Mouse (Mus musculus) forebrain, embryonic 16.5 days (tissue): ENCODE data around the gene Ifna4. TPM values are rescaled to one million over a fixed set of nuclear protein-coding genes. Genes with fewer than 3 reads are reported as not detected.

Source experiments
- ATAC-seq: fragments of 200-750 bp; cut with Nextera tagmentation; 2 replicates; pipeline ENCODE4 v1.8.0; 2017; ENCODE audit warnings: mild to moderate bottlenecking, moderate library complexity
- H3K27ac ChIP-seq: fragments of 300-500 bp; sonication (generic); 2 replicates; pipeline ENCODE4 v1.5.1; 2014; ENCODE audit warnings: low read length, control low read depth
- H3K27me3 ChIP-seq: fragments of 300-500 bp; sonication (generic); replicated peaks from 2 replicates; pipeline ENCODE4 v1.6.1; 2014; ENCODE audit warnings: low read length; ENCODE audit not compliant: control insufficient read depth, insufficient read depth
- H3K36me3 ChIP-seq: fragments of 300-500 bp; sonication (generic); 2 replicates; pipeline ENCODE4 v1.6.1; 2014; ENCODE audit not compliant: control insufficient read depth, insufficient read depth
- H3K4me1 ChIP-seq: fragments of 300-500 bp; sonication (generic); replicated peaks from 2 replicates; pipeline ENCODE4 v1.6.1; 2014; ENCODE audit warnings: low read length; ENCODE audit not compliant: control insufficient read depth, insufficient read depth
- H3K4me2 ChIP-seq: fragments of 300-500 bp; sonication (generic); 2 replicates; pipeline ENCODE4 v1.6.1; 2014; ENCODE audit warnings: mild to moderate bottlenecking, low read length, control low read depth
- H3K4me3 ChIP-seq: fragments of 300-500 bp; sonication (generic); replicated peaks from 2 replicates; pipeline ENCODE4 v1.5.1; 2014; ENCODE audit warnings: mild to moderate bottlenecking, low read length, control low read depth
- H3K9ac ChIP-seq: fragments of 300-500 bp; sonication (generic); replicated peaks from 2 replicates; pipeline ENCODE4 v1.6.1; 2014; ENCODE audit warnings: low read depth, low read length, control low read depth
- H3K9me3 ChIP-seq: fragments of 300-500 bp; sonication (generic); 2 replicates; pipeline ENCODE4 v1.6.1; 2016; ENCODE audit warnings: low read length; ENCODE audit not compliant: control insufficient read depth
- WGBS: fragments of 180-500 bp; shearing (Covaris S2); extraction: QIAGEN DNeasy Blood & Tissue Kit; methylation state at CpG from one replicate; pipeline ENCODE4 v1.1.7; 2014; 5-methylcytosine and 5-hydroxymethylcytosine counted together
- polyA plus RNA-seq: library from polyadenylated mRNA; unstranded; fragments of >200 nt; fragmentation: Nextera tagmentation; extraction: Ambion mirVana; gene quantifications from 2 replicates; pipeline ENCODE4 v1.2.1, GENCODE M21; 2015

The Ifna4 gene
- polyA plus RNA-seq, 1 experiment from 2014 or later: not detected

DNA sequence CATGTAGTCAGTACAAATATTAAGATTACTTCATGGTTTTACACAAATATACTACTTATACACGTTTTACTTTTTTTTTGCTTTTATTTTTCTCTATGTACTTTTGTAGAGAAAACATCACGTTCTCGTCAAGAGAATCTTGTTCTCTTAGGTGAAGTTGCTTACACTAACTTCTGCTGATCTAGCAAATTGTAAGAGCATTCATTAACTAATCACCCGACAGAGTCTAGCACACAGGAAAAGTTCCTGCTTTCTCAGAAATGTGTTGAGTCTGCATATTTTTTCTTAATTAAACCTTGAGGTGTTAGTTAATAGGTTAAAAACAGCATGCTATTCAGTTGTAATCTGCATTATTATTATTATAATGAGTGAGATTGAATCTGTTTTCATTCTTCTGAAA is 37.1 kb downstream of the Ifna4 start:
- Histone ChIP-seq H3K9me3 (no peaks in the 10 kb centered on the region), H3K4me3 (no peak overlapping the region), H3K4me2 (no peak overlapping the region), H3K27me3 (no peaks in the 10 kb centered on the region), H3K27ac (no peak overlapping the region), H3K9ac (no peak overlapping the region), H3K36me3 (no peaks in the 10 kb centered on the region), H3K4me1 (no peaks in the 10 kb centered on the region)
- no peak for ATAC-seq
- 64% methylated on average over 4 of the region's 4 CpGs for WGBS

DNA sequence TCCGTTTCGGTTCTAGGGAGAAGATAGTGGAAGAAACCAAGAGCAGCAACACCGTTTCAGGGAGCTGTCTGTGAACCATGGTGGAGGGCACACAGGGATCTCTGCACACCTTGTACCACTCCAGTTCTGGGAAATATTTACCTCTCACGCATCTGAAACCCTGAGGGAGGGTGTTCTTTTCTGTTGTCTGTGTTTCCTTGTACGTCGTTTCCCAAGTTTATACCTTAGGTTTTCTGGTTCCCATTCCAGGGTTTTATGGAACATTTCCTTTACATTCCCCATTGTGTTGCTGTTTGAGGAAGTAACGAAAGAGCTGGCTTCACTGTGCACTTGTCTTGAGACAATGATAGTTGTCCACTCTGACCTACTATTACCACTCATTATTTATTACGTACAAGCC is 38.4 kb downstream of the Ifna4 start, which contains the start of gene Ifne:
TSS of gene Ifne (minus strand) at position 101 of the 400 bp plus-strand sequence.
- H3K9ac ChIP-seq: no peak within 1 kb of the TSS
- ATAC-seq: no peak
- 86% methylated on average over 8 of the region's 8 CpGs for WGBS

DNA sequence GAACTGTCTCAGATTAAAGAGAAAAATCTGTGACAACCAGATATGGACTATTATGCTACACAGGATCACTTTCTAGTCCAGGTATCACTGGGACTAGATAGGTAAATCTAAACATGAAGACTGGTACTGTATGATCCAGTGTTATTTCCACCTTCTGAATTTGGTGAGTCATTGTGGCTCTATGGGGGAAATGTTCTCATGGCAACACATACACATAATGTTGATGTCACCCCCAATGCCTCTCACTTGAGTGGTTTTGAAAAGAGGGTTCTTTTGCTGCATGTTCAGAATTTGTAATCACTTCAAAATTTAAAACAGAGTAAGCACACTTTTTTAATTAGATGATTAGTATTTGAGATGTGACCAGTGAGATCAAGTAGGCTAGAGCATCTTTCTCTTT is 46.6 kb downstream of the Ifna4 start:
- H3K27ac ChIP-seq: no peak overlapping the region
- no peak overlapping the region for H3K4me2 ChIP-seq
- H3K4me1 ChIP-seq: no peaks in the 10 kb centered on the region
- no peak overlapping the region for H3K4me3 ChIP-seq
- no peak for ATAC-seq
- H3K27me3 ChIP-seq: no peaks in the 10 kb centered on the region
- H3K36me3 ChIP-seq: no peaks in the 10 kb centered on the region
- H3K9me3 ChIP-seq: no peaks in the 10 kb centered on the region
- H3K9ac ChIP-seq: no peak overlapping the region

More for the DNA sequence above, 38.4 kb downstream of the Ifna4 start, which contains the start of gene Ifne:
- Histone ChIP-seq H3K27ac (no peak within 1 kb of the TSS), H3K36me3 (no peaks in the 10 kb centered on the region), H3K4me3 (no peak within 1 kb of the TSS), H3K27me3 (no peaks in the 10 kb centered on the region), H3K9me3 (no peaks in the 10 kb centered on the region), H3K4me2 (no peak within 1 kb of the TSS), H3K4me1 (no peaks in the 10 kb centered on the region)

Other genes with a start within 250 kb of the Ifna4 start
- not detected in 2 replicates for gene Ifna9, start 249.5 kb upstream of the Ifna4 start, polyA plus RNA-seq
- not detected in 2 replicates for gene Ifna12, start 238.5 kb upstream of the Ifna4 start, polyA plus RNA-seq
- gene C87499, start 207.4 kb upstream of the Ifna4 start, polyA plus RNA-seq: not detected in 2 replicates
- gene Ifna13, start 197.4 kb upstream of the Ifna4 start, polyA plus RNA-seq: not detected in 2 replicates
- gene Ifna16, start 164.9 kb upstream of the Ifna4 start, polyA plus RNA-seq: not detected in 2 replicates
- not detected in 2 replicates for gene Ifna2, start 157.9 kb upstream of the Ifna4 start, polyA plus RNA-seq
- not detected in 2 replicates for gene Ifnab, start 150.5 kb upstream of the Ifna4 start, polyA plus RNA-seq
- gene Gm26566, start 120.1 kb upstream of the Ifna4 start, polyA plus RNA-seq: 1.2 and 1.4 TPM in 2 replicates
- 122 and 135 TPM in 2 replicates for gene Klhl9, start 119.4 kb upstream of the Ifna4 start, polyA plus RNA-seq
- gene Gm13271, start 87.0 kb upstream of the Ifna4 start, polyA plus RNA-seq: not detected in 2 replicates
- gene Gm13283, start 81.7 kb upstream of the Ifna4 start, polyA plus RNA-seq: 0.16 TPM in 1 of 2 replicates, not detected in the other
- gene Gm13290, start 68.0 kb upstream of the Ifna4 start, polyA plus RNA-seq: 0.46 TPM in 1 of 2 replicates, not detected in the other
- gene Gm13289, start 64.9 kb upstream of the Ifna4 start, polyA plus RNA-seq: not detected in 2 replicates
- gene Gm13272, start 62.0 kb upstream of the Ifna4 start, polyA plus RNA-seq: not detected in 2 replicates
- gene Ifnz, start 59.7 kb upstream of the Ifna4 start, polyA plus RNA-seq: not detected in 2 replicates
- gene Gm13276, start 56.2 kb upstream of the Ifna4 start, polyA plus RNA-seq: not detected in 2 replicates
- not detected in 2 replicates for gene Gm13277, start 53.2 kb upstream of the Ifna4 start, polyA plus RNA-seq
- gene Gm13278, start 50.3 kb upstream of the Ifna4 start, polyA plus RNA-seq: not detected in 2 replicates
- not detected in 2 replicates for gene Gm13275, start 47.4 kb upstream of the Ifna4 start, polyA plus RNA-seq
- not detected in 2 replicates for gene Gm13279, start 44.5 kb upstream of the Ifna4 start, polyA plus RNA-seq
- not detected in 2 replicates for gene Gm13285, start 42.2 kb upstream of the Ifna4 start, polyA plus RNA-seq
- not detected in 2 replicates for gene Gm13287, start 38.6 kb upstream of the Ifna4 start, polyA plus RNA-seq
- gene Gm13288, start 36.3 kb upstream of the Ifna4 start, polyA plus RNA-seq: not detected in 2 replicates
- not detected in 2 replicates for gene Ifna7, start 25.6 kb upstream of the Ifna4 start, polyA plus RNA-seq
- gene Ifna11, start 21.9 kb upstream of the Ifna4 start, polyA plus RNA-seq: not detected in 2 replicates
- gene Ifna6, start 14.4 kb upstream of the Ifna4 start, polyA plus RNA-seq: not detected in 2 replicates
- not detected in 2 replicates for gene Ifna5, start 6.3 kb upstream of the Ifna4 start, polyA plus RNA-seq
- not detected in 2 replicates for gene Ifna1, start 8.2 kb downstream of the Ifna4 start, polyA plus RNA-seq
- not detected in 2 replicates for gene Ifne, start 38.3 kb downstream of the Ifna4 start, polyA plus RNA-seq